ENCODE assay signal across 24 mouse cellular contexts in genomic region chr15:70727361-70727885, GRCm38 (mm10).
DNase-seq lines count a peak whose midpoint lies in the region; ATAC-seq and TF ChIP-seq lines count a peak whose summit lies in the region.
"Had no signal": no experiment of that assay in that cellular context is flagged by ENCODE, and none has a peak within 500 bp of the region (broad histone marks: within the 10 kb centered on the region; RNA-seq: fewer than 3 reads in every experiment).

No protein-coding gene starts in this region.

- H3K27me3 ChIP-seq in neural tube, embryonic 12.5 days (replicated peaks), result no peaks in the 10 kb centered on the region
- H3K27me3 ChIP-seq in neural tube, embryonic 15.5 days (replicated peaks), result no peaks in the 10 kb centered on the region
- H3K27me3 ChIP-seq: CH12.LX; embryonic facial prominence, embryonic 12.5 days; forebrain, embryonic 12.5 days; forebrain, embryonic 15.5 days had no signal

- no peak overlapping the region for H3K9ac ChIP-seq in neural tube, embryonic 12.5 days
- H3K9ac ChIP-seq in neural tube, embryonic 15.5 days (replicated peaks), result no peak overlapping the region
- H3K9ac ChIP-seq: embryonic facial prominence, embryonic 12.5 days; forebrain, embryonic 12.5 days; forebrain, embryonic 15.5 days; forebrain, postnatal 0 days had no signal

- H3K27ac ChIP-seq in neural tube, embryonic 12.5 days, result no peak overlapping the region
- no peak overlapping the region for H3K27ac ChIP-seq in neural tube, embryonic 15.5 days (replicated peaks)
- H3K27ac ChIP-seq: embryonic facial prominence, embryonic 10.5 days; embryonic facial prominence, embryonic 12.5 days; forebrain, embryonic 12.5 days; forebrain, embryonic 15.5 days had no signal

- WGBS in neural tube, embryonic 12.5 days, result 92% methylated on average over 1 of the region's 1 CpGs
- 76% methylated on average over 1 of the region's 1 CpGs for WGBS in neural tube, embryonic 15.5 days

- H3K36me3 ChIP-seq in neural tube, embryonic 12.5 days, result no peaks in the 10 kb centered on the region
- H3K36me3 ChIP-seq in neural tube, embryonic 15.5 days, result no peaks in the 10 kb centered on the region
- H3K36me3 ChIP-seq: embryonic facial prominence, embryonic 10.5 days; embryonic facial prominence, embryonic 12.5 days; forebrain, embryonic 12.5 days; forebrain, embryonic 15.5 days; G1E had no signal

- no peaks in the 10 kb centered on the region for H3K9me3 ChIP-seq in neural tube, embryonic 12.5 days
- H3K9me3 ChIP-seq in neural tube, embryonic 15.5 days (replicated peaks), result no peaks in the 10 kb centered on the region
- H3K9me3 ChIP-seq: embryonic facial prominence, embryonic 10.5 days; embryonic facial prominence, embryonic 12.5 days; forebrain, embryonic 12.5 days; forebrain, embryonic 15.5 days had no signal

- TF ChIP-seq CTCF in brain, embryonic 14.5 days (IDR thresholded peaks at IDR 0.05; ENCODE audit: borderline replicate concordance, extremely low read depth, insufficient read depth, insufficient read length), result no peak

- no peak overlapping the region for H3K4me2 ChIP-seq in neural tube, embryonic 12.5 days (replicated peaks)
- no peak overlapping the region for H3K4me2 ChIP-seq in neural tube, embryonic 15.5 days
- H3K4me2 ChIP-seq: embryonic facial prominence, embryonic 12.5 days; forebrain, embryonic 12.5 days; forebrain, embryonic 15.5 days had no signal

- TF ChIP-seq POLR2A in brain, embryonic 14.5 days (IDR thresholded peaks at IDR 0.05; ENCODE audit: borderline replicate concordance, extremely low read depth, insufficient read depth, insufficient read length, poor library complexity, severe bottlenecking), result no peak

- DNase-seq in brain, embryonic 14.5 days (ENCODE audit: low read depth), result peak; percentile 32
- DNase-seq in retina, postnatal 1 day, result peak; percentile 92
- no peak for DNase-seq in cerebellum, postnatal 14 days
- no peak for DNase-seq in T-cell, adult 2 months (ENCODE audit: low spot score)
- no peak for DNase-seq in B cell, adult 2 months
- DNase-seq: adrenal gland, adult 8-10 months; adrenal gland, postnatal 14 days; adrenal gland, postnatal 36 days; cerebellum, adult 11 months; cerebellum, adult 18-20 months; cerebellum, adult 8-10 months; cerebellum, adult 9-11 months; cerebellum, postnatal 25 days; forebrain, postnatal 0 days had no signal

- H3K4me1 ChIP-seq in neural tube, embryonic 12.5 days, result no peaks in the 10 kb centered on the region
- H3K4me1 ChIP-seq in neural tube, embryonic 15.5 days, result no peaks in the 10 kb centered on the region
- H3K4me1 ChIP-seq: embryonic facial prominence, embryonic 10.5 days; embryonic facial prominence, embryonic 12.5 days; forebrain, embryonic 12.5 days; forebrain, embryonic 15.5 days had no signal

- ATAC-seq in neural tube, embryonic 12.5 days (ENCODE audit: low FRiP score, low read depth), result 0 out of 2 replicates have a peak, but pooled peaks have one; percentile 37
- no peak for ATAC-seq in neural tube, embryonic 15.5 days (ENCODE audit: low FRiP score)
- ATAC-seq: activated CD4-positive, CD25-positive, alpha-beta regulatory T cell, adult 4 months; CD4-positive, CD25-positive, alpha-beta regulatory T cell, adult 4 months; forebrain, embryonic 15.5 days; forebrain, postnatal 0 days had no signal

- no peak overlapping the region for H3K4me3 ChIP-seq in neural tube, embryonic 12.5 days
- H3K4me3 ChIP-seq in neural tube, embryonic 15.5 days (replicated peaks), result no peak overlapping the region
- H3K4me3 ChIP-seq: embryonic facial prominence, embryonic 10.5 days; embryonic facial prominence, embryonic 12.5 days; forebrain, embryonic 12.5 days; forebrain, embryonic 15.5 days had no signal

Comparison
In these comparisons a context has a peak if more than half of its experiments do, and no peak if none do; other contexts are left out.
1. DNase-seq: peak in brain, embryonic 14.5 days (single experiment) and retina, postnatal 1 day (single experiment); none in cerebellum, postnatal 14 days (0 of 2), T-cell, adult 2 months (single experiment) and B cell, adult 2 months (0 of 2).